Mouse (Mus musculus) lung, postnatal 0 days (tissue): ENCODE data around the gene Optn.

ENCODE experiments used
- CTCF ChIP-seq: IDR thresholded peaks from 2 replicates; pipeline ENCODE4 v1.5.1; 2016; ENCODE audit warnings: antibody characterized with exemption, mild to moderate bottlenecking
- EP300 ChIP-seq: IDR thresholded peaks from 2 replicates; pipeline ENCODE4 v1.6.1; 2016; ENCODE audit warnings: antibody characterized with exemption, mild to moderate bottlenecking, control low read depth

DNA sequence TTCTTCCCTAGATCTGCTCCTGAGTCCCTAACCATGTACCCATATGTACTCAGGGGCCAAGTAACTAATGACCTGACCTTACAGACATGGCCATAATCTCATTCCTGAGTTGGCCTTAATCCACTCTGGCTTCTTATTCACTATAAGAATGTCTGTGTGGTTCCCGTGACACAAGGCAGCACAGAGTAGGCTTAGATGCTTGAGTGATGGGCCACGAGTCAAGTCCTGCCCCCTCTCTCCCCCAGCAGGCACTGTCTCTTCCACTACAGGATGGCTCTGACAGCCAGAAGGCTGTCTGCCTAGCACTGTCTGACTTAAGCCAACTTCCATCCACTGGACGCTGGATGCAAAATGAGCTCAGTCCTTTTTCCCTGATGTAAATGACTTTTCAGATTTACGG lies 3.9 kb downstream of the Optn start:
- TF ChIP-seq CTCF: no peak
- no peak for TF ChIP-seq EP300
